Mouse (Mus musculus): ENCODE measurements around the gene Pglyrp1. TPM values are rescaled to one million over a fixed set of nuclear protein-coding genes. Genes with fewer than 3 reads are reported as not detected.

Pglyrp1 gene
- polyA plus RNA-seq, 1 experiment from 2014 or later, result 26.7 TPM

- Histone ChIP-seq H3K9me3 (ENCODE audit: control insufficient read depth, low read length) (peaks cover 5% of the 10 kb centered on the region; the same call in 1 of the 2 replicates), H3K36me3 (ENCODE audit: control insufficient read depth, insufficient read depth, low read length) (no peaks in the 10 kb centered on the region), H3K4me1 (replicated peaks; ENCODE audit: control insufficient read depth, insufficient read depth, low read length) (0 out of 2 replicates have a peak, but pooled peaks cover 3% of the 10 kb centered on the region), H3K4me2 (ENCODE audit: low read length) (peak overlapping the region; percentile 70), H3K9ac (ENCODE audit: low read length) (peak overlapping the region; percentile 41), H3K4me3 (ENCODE audit: low read depth, low read length) (peak overlapping the region; percentile 35), H3K27me3 (replicated peaks; ENCODE audit: control insufficient read depth, insufficient read depth, low read length) (no peaks in the 10 kb centered on the region), H3K27ac (ENCODE audit: low read depth) (no peak overlapping the region)
- ATAC-seq (replicated peaks; ENCODE audit: low FRiP score, low TSS enrichment, low read depth) (peak; percentile 71), DNase-seq (ENCODE audit: low spot score) (peak; percentile 89)
- WGBS, result 0% methylated on average over 10 of the region's 10 CpGs
Measured at GRCm38 (mm10) chr7:18873253-18873652, 2.1 kb downstream of the Pglyrp1 start.

GRCm38 (mm10) chr7:18875372-18875771 lies 4.2 kb downstream of the Pglyrp1 start:
- no peaks in the 10 kb centered on the region for H3K9me3 ChIP-seq (ENCODE audit: control insufficient read depth, low read length)
- WGBS, result 84% methylated on average over 5 of the region's 5 CpGs
- DNase-seq (ENCODE audit: low spot score), result no peak
- no peak for ATAC-seq (replicated peaks; ENCODE audit: low FRiP score, low TSS enrichment, low read depth)
- H3K9ac ChIP-seq (ENCODE audit: low read length), result no peak overlapping the region
- no peak overlapping the region for H3K4me2 ChIP-seq (ENCODE audit: low read length)
- no peak overlapping the region for H3K27ac ChIP-seq (ENCODE audit: low read depth)
- H3K27me3 ChIP-seq (replicated peaks; ENCODE audit: control insufficient read depth, insufficient read depth, low read length), result no peaks in the 10 kb centered on the region
- 0 out of 2 replicates have a peak, but pooled peaks cover 3% of the 10 kb centered on the region for H3K4me1 ChIP-seq (replicated peaks; ENCODE audit: control insufficient read depth, insufficient read depth, low read length)
- H3K36me3 ChIP-seq (ENCODE audit: control insufficient read depth, insufficient read depth, low read length), result no peaks in the 10 kb centered on the region
- no peak overlapping the region for H3K4me3 ChIP-seq (ENCODE audit: low read depth, low read length)

- H3K9ac ChIP-seq (ENCODE audit: low read length), result no peak overlapping the region
- ATAC-seq (replicated peaks; ENCODE audit: low FRiP score, low TSS enrichment, low read depth) (no peak), DNase-seq (ENCODE audit: low spot score) (no peak)
- no peaks in the 10 kb centered on the region for H3K9me3 ChIP-seq (ENCODE audit: control insufficient read depth, low read length)
- H3K4me2 ChIP-seq (ENCODE audit: low read length), result no peak overlapping the region
- WGBS, result 68% methylated on average over 7 of the region's 7 CpGs
- H3K36me3 ChIP-seq (ENCODE audit: control insufficient read depth, insufficient read depth, low read length), result no peaks in the 10 kb centered on the region
- H3K27ac ChIP-seq (ENCODE audit: low read depth), result no peak overlapping the region
- no peaks in the 10 kb centered on the region for H3K4me1 ChIP-seq (replicated peaks; ENCODE audit: control insufficient read depth, insufficient read depth, low read length)
- H3K27me3 ChIP-seq (replicated peaks; ENCODE audit: control insufficient read depth, insufficient read depth, low read length), result no peaks in the 10 kb centered on the region
- no peak overlapping the region for H3K4me3 ChIP-seq (ENCODE audit: low read depth, low read length)
Measured at GRCm38 (mm10) chr7:18878691-18879090, 7.6 kb downstream of the Pglyrp1 start.

GRCm38 (mm10) chr7:18883991-18884744 lies 13.0 kb downstream of the Pglyrp1 start:
- Histone ChIP-seq H3K4me2 (ENCODE audit: low read length) (no peak overlapping the region), H3K27ac (ENCODE audit: low read depth) (peak overlapping the region; percentile 22; the same call in 1 of the 2 replicates), H3K9me3 (ENCODE audit: control insufficient read depth, low read length) (no peaks in the 10 kb centered on the region), H3K4me1 (replicated peaks; ENCODE audit: control insufficient read depth, insufficient read depth, low read length) (0 out of 2 replicates have a peak, but pooled peaks cover 3% of the 10 kb centered on the region), H3K27me3 (replicated peaks; ENCODE audit: control insufficient read depth, insufficient read depth, low read length) (no peaks in the 10 kb centered on the region), H3K4me3 (ENCODE audit: low read depth, low read length) (no peak overlapping the region), H3K9ac (ENCODE audit: low read length) (no peak overlapping the region), H3K36me3 (ENCODE audit: control insufficient read depth, insufficient read depth, low read length) (no peaks in the 10 kb centered on the region)
- 54% methylated on average over 9 of the region's 9 CpGs for WGBS
- DNase-seq (ENCODE audit: low spot score) (peak; percentile 68), ATAC-seq (replicated peaks; ENCODE audit: low FRiP score, low TSS enrichment, low read depth) (peak; percentile 75)

GRCm38 (mm10) chr7:18884745-18885422 lies 13.8 kb downstream of the Pglyrp1 start:
- ATAC-seq (replicated peaks; ENCODE audit: low FRiP score, low TSS enrichment, low read depth) (peak; percentile 21), DNase-seq (ENCODE audit: low spot score) (no peak)
- Histone ChIP-seq H3K36me3 (ENCODE audit: control insufficient read depth, insufficient read depth, low read length) (no peaks in the 10 kb centered on the region), H3K4me1 (replicated peaks; ENCODE audit: control insufficient read depth, insufficient read depth, low read length) (0 out of 2 replicates have a peak, but pooled peaks cover 3% of the 10 kb centered on the region), H3K9ac (ENCODE audit: low read length) (no peak overlapping the region), H3K4me2 (ENCODE audit: low read length) (no peak overlapping the region), H3K27me3 (replicated peaks; ENCODE audit: control insufficient read depth, insufficient read depth, low read length) (no peaks in the 10 kb centered on the region), H3K27ac (ENCODE audit: low read depth) (no peak overlapping the region; the same call in 1 of the 2 replicates), H3K9me3 (ENCODE audit: control insufficient read depth, low read length) (no peaks in the 10 kb centered on the region), H3K4me3 (ENCODE audit: low read depth, low read length) (no peak overlapping the region)
- 57% methylated on average over 13 of the region's 13 CpGs for WGBS

- ATAC-seq (replicated peaks; ENCODE audit: low FRiP score, low TSS enrichment, low read depth) (no peak), DNase-seq (ENCODE audit: low spot score) (no peak)
- Histone ChIP-seq H3K36me3 (ENCODE audit: control insufficient read depth, insufficient read depth, low read length) (no peaks in the 10 kb centered on the region), H3K4me1 (replicated peaks; ENCODE audit: control insufficient read depth, insufficient read depth, low read length) (0 out of 2 replicates have a peak, but pooled peaks cover 3% of the 10 kb centered on the region), H3K9ac (ENCODE audit: low read length) (no peak overlapping the region), H3K4me2 (ENCODE audit: low read length) (no peak overlapping the region), H3K4me3 (ENCODE audit: low read depth, low read length) (no peak overlapping the region), H3K27me3 (replicated peaks; ENCODE audit: control insufficient read depth, insufficient read depth, low read length) (no peaks in the 10 kb centered on the region), H3K9me3 (ENCODE audit: control insufficient read depth, low read length) (no peaks in the 10 kb centered on the region), H3K27ac (ENCODE audit: low read depth) (no peak overlapping the region)
- WGBS, result 100% methylated on average over 1 of the region's 1 CpGs
Measured at GRCm38 (mm10) chr7:18886963-18887362, 15.8 kb downstream of the Pglyrp1 start.

GRCm38 (mm10) chr7:18890848-18891247 lies 19.7 kb downstream of the Pglyrp1 start:
- no peak overlapping the region for H3K27ac ChIP-seq (ENCODE audit: low read depth)
- H3K36me3 ChIP-seq (ENCODE audit: control insufficient read depth, insufficient read depth, low read length), result no peaks in the 10 kb centered on the region
- no peak for ATAC-seq (replicated peaks; ENCODE audit: low FRiP score, low TSS enrichment, low read depth)
- WGBS, result 91% methylated on average over 8 of the region's 8 CpGs
- H3K4me3 ChIP-seq (ENCODE audit: low read depth, low read length), result no peak overlapping the region
- peaks cover 15% of the 10 kb centered on the region for H3K4me1 ChIP-seq (replicated peaks; ENCODE audit: control insufficient read depth, insufficient read depth, low read length)
- peaks cover 7% of the 10 kb centered on the region for H3K27me3 ChIP-seq (replicated peaks; ENCODE audit: control insufficient read depth, insufficient read depth, low read length)
- H3K9me3 ChIP-seq (ENCODE audit: control insufficient read depth, low read length), result no peaks in the 10 kb centered on the region
- H3K9ac ChIP-seq (ENCODE audit: low read length), result no peak overlapping the region
- DNase-seq (ENCODE audit: low spot score), result no peak
- H3K4me2 ChIP-seq (ENCODE audit: low read length), result no peak overlapping the region

- DNase-seq (ENCODE audit: low spot score) (peak; percentile 92), ATAC-seq (replicated peaks; ENCODE audit: low FRiP score, low TSS enrichment, low read depth) (peak; percentile 60)
- Histone ChIP-seq H3K9me3 (ENCODE audit: control insufficient read depth, low read length) (no peaks in the 10 kb centered on the region), H3K4me3 (ENCODE audit: low read depth, low read length) (peak overlapping the region; percentile 29), H3K4me1 (replicated peaks; ENCODE audit: control insufficient read depth, insufficient read depth, low read length) (peaks cover 15% of the 10 kb centered on the region), H3K4me2 (ENCODE audit: low read length) (peak overlapping the region; percentile 86), H3K27me3 (replicated peaks; ENCODE audit: control insufficient read depth, insufficient read depth, low read length) (peaks cover 7% of the 10 kb centered on the region), H3K36me3 (ENCODE audit: control insufficient read depth, insufficient read depth, low read length) (no peaks in the 10 kb centered on the region), H3K9ac (ENCODE audit: low read length) (no peak overlapping the region), H3K27ac (ENCODE audit: low read depth) (no peak overlapping the region)
- WGBS, result 21% methylated on average over 33 of the region's 33 CpGs
Measured at GRCm38 (mm10) chr7:18891872-18892599, 20.9 kb downstream of the Pglyrp1 start.
